Mouse (Mus musculus) embryonic fibroblast, embryonic 13.5 days (primary cell): Measurements from ENCODE around the gene 5730522E02Rik. TPM values are rescaled to one million over a fixed set of nuclear protein-coding genes. Genes with fewer than 3 reads are reported as not detected.
A peak's percentile ranks its signal among the peaks of the same experiment; 100 is the strongest.
"Not testable (repeated sequence)": the region's sequence is repeated elsewhere in the genome, so short reads cannot be mapped to it uniquely, and the experiment has no call there.

Source experiments
- H3K27ac ChIP-seq: 2 replicates; pipeline ENCODE4 v1.5.1; 2012; ENCODE audit warnings: low read length, control low read depth, inconsistent platforms; ENCODE audit not compliant: insufficient read depth
- H3K4me1 ChIP-seq: 2 replicates; pipeline ENCODE4 v1.6.1; 2011; ENCODE audit warnings: low read length; ENCODE audit not compliant: control insufficient read depth, insufficient read depth
- H3K4me3 ChIP-seq: 2 replicates; pipeline ENCODE4 v1.5.1; 2011; ENCODE audit warnings: mild to moderate bottlenecking, control low read depth, low read length; ENCODE audit not compliant: insufficient read depth
- CTCF ChIP-seq: IDR thresholded peaks from 2 replicates; pipeline ENCODE4 v1.5.1; 2011; ENCODE audit warnings: mild to moderate bottlenecking, control low read depth, low read length, moderate library complexity, borderline replicate concordance; ENCODE audit not compliant: insufficient read depth
- POLR2A ChIP-seq: IDR thresholded peaks from 2 replicates; pipeline ENCODE4 v1.6.1; 2011; ENCODE audit warnings: low read depth, mild to moderate bottlenecking, control low read depth, low read length, moderate library complexity
- polyA plus RNA-seq: library from polyadenylated mRNA; stranded (reverse); fragments of >200 nt; gene quantifications from 2 replicates; pipeline ENCODE4 v1.2.4, GENCODE M21; 2011; ENCODE audit warnings: low read depth; ENCODE audit not compliant: missing spikeins, insufficient read length

Gene 5730522E02Rik
- not detected in 2 replicates for polyA plus RNA-seq

DNA sequence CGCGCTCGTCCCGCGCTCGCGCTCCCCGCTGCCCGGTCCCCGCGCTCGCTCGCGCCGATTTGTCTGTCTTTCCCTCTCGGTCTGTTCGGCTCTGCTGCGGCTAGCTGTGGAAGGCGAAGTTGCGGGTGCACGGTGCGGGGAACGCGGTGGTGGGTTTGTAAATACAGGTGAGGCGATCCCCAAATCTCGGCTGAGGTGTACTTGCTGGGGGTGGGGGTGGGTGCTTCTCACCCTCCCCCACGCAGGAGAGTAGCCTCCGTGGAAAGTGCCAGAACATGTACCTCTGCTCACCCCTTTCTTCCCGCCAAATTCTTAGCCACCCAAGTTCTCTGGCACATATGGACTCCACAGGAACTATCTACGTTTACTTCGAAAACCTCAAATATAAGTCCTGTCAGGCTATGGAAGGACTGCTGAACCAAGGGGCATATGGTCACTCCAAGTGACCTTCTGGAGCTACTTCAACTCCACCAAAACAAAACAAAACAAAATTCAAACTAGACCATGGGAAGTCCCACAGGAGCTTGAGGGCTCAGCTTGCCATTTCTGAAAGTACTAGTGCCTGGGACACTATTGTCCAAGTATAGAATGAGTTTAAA, at the start of gene 5730522E02Rik:
5730522E02Rik (minus strand) TSS at position 182 of the 599 bp plus-strand sequence.
- peak within 1 kb of the TSS; percentile 64 for H3K4me3 ChIP-seq
- TF ChIP-seq CTCF (no peak), POLR2A (no peak)
- no peak within 1 kb of the TSS for H3K27ac ChIP-seq
- no peaks in the 10 kb centered on the region for H3K4me1 ChIP-seq

DNA sequence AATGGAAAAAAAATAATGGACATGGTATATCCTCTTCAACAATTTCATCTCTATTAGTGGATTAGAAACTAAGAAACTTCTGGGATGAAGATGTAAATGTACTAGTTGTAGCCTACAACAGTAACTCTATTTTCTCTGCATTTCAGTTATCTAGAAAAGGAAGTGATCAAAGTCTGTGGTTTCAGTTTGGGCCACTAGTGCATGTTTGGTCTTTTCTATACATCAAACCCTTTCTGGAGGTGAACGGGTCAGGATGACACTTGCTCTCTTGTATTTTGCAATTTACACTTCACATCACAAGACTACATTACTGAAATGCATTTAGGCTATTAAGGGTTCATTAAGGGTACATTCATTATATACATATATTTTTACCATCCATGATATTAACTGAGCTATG, 26.0 kb upstream of the 5730522E02Rik start:
- Histone ChIP-seq H3K4me1 (no peaks in the 10 kb centered on the region), H3K4me3 (no peak overlapping the region), H3K27ac (no peak overlapping the region)
- no peak for TF ChIP-seq CTCF
- no peak for TF ChIP-seq POLR2A

DNA sequence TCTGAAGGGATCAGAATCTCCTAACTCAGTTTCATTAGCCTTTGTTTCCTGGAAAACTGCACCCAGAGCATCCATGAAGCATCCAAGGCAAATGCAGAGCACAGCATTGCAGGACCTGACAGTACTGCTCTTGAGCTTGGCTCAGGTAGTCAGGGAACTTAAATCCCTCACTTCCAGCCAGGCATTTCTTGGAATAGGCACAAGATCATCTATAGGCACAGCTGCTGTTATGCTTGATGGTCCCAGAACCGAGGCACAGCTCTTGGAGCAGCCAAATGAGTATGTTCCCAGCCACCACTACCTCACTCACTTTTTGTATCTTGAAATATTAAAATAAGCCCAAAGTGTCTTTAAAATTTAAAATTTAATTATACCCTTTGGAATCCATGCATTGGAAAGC, 19.3 kb upstream of the 5730522E02Rik start:
- Histone ChIP-seq H3K27ac (no peak overlapping the region), H3K4me3 (no peak overlapping the region), H3K4me1 (no peaks in the 10 kb centered on the region)
- no peak for TF ChIP-seq CTCF
- TF ChIP-seq POLR2A, result no peak

DNA sequence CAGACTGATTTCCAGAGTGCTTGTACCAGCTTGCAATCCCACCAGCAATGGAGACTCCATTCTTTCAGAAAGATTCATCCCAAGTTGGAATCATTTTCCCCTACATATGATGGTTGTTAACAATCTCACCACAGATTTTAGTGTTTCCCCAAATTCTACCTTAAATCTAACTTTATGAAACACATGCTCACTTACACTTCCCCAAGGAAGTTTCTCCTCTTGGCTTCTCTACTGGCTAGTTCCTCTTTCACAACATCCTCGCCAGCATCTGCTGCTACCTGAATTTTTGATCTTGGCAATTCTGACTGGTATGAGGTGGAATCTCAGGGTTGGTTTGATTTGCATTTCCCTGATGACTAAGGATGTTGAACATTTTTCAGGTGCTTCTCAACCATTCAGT, 3.1 kb upstream of the 5730522E02Rik start:
- H3K4me3 ChIP-seq, H3K4me1 ChIP-seq, H3K27ac ChIP-seq: not testable (repeated sequence)

DNA sequence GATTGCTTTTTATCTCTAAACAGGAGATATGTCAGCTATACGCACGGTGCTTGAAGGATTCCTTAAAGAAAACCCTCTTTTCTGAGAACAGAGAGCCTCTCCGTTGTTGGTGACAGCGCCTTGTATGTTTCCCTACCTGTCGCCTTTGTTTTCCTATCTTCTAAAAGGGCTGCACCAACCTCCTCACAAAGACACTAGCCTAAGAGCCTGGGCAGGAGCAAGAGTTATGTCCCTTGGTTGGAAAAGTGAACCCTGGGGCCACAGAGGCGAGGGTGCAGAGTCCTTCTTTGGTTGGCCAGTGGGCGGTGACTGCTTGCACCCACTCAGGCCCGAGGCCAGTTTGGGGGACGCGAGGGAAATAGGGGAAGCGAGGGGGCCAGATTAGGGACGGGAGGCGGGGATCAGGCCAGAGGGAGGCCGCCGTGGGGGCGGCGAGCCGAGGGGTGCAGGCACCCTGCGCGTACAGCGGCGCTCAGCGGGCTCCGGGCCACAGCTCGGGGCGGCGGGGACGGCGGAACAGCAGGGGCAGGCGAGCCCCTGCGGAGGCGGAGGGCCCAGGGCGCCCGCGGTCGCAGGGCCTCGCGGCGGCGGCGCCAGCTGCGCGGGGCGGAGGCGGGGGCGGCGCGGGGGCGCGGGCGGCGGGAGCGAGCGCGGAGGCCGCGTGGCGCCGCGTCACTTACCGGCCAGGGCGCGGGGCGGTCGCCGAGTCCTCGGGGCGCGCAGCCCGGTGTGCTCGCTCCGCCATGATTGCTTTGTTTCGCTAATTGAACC, 567 bp downstream of the 5730522E02Rik start:
- Histone ChIP-seq H3K4me1 (no peaks in the 10 kb centered on the region), H3K4me3 (peak overlapping the region; percentile 64), H3K27ac (no peak overlapping the region)
- no peak for TF ChIP-seq CTCF
- TF ChIP-seq POLR2A, result peak; percentile 43

DNA sequence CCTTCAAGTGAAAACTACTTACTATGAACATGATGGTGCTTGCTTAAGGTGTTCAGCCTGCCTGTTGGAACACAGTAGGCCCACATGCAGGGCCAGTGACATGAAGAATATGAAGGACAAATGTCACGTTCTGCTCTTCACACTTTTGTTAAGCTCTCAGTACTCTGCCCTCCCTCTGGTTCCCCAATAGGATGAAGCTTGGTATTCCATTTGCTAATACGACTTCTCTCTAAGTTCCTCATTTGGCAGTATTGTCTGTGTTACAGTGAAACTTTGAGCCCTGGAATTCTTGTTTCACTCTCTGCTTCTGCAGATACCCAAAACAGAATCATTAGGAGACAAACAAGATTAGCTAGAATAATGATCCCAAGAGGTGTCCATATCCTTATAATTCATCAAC, 7.1 kb downstream of the 5730522E02Rik start:
- Histone ChIP-seq H3K4me3 (no peak overlapping the region), H3K4me1 (no peaks in the 10 kb centered on the region), H3K27ac (no peak overlapping the region)
- TF ChIP-seq POLR2A (no peak), CTCF (no peak)

DNA sequence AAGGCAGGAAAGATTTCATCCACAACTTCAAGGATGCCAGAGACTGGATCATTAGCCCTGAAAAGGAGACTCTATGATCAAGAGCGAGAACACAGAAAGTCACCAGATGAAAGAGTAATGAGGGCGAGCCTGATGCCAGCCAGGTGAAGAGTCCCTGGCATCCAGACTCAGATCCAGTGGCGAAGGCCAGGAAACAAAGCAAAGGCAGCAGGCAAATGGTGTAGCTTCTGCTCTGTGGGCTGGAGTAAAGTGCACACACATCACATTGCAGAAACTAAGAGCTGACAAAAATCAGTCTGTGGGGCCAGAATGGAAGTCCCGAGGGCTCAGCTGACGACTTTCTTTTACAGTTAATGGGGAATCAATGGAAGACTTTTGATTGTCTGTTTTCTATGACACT, 7.7 kb downstream of the 5730522E02Rik start:
- TF ChIP-seq CTCF (no peak), POLR2A (no peak)
- Histone ChIP-seq H3K4me1 (no peaks in the 10 kb centered on the region), H3K27ac (no peak overlapping the region), H3K4me3 (no peak overlapping the region)

DNA sequence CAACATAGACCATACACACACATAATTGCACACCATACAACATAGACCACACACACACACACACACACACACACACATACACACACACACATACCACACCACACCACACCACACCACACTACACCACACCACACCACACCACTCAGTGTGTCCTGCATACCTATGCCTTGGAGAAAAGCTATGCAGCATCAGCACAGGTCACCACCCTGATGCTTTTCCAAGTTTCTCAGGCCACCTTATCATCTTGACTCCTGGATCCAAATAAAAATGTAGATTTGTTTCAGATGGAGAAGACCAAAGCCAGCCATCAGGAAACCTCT, 8.8 kb downstream of the 5730522E02Rik start:
- no peak for TF ChIP-seq CTCF
- TF ChIP-seq POLR2A, result no peak
- Histone ChIP-seq H3K4me1 (no peaks in the 10 kb centered on the region), H3K27ac (no peak overlapping the region), H3K4me3 (no peak overlapping the region)

- TF ChIP-seq CTCF, result peak; percentile 84; the same call in 1 of the 2 replicates
- TF ChIP-seq POLR2A, result no peak
- no peak overlapping the region for H3K27ac ChIP-seq
- no peaks in the 10 kb centered on the region for H3K4me1 ChIP-seq
- no peak overlapping the region for H3K4me3 ChIP-seq
Observed at GRCm38 (mm10) chr11:26200970-26201777, 9.4 kb downstream of the 5730522E02Rik start.

- TF ChIP-seq CTCF (no peak), POLR2A (no peak)
- Histone ChIP-seq H3K4me1 (no peaks in the 10 kb centered on the region), H3K4me3 (no peak overlapping the region), H3K27ac (no peak overlapping the region)
Observed at GRCm38 (mm10) chr11:26195468-26195867, 15.1 kb downstream of the 5730522E02Rik start.
